Mouse (Mus musculus) bone marrow, adult 2 months (tissue): ENCODE results near the gene 9130230L23Rik.

Source experiments
- CTCF ChIP-seq: fragments of 200-500 bp; IDR thresholded peaks from 2 replicates; pipeline ENCODE4 v1.5.1; 2011; ENCODE audit warnings: low read length, control low read depth; ENCODE audit not compliant: control insufficient read depth, insufficient read depth
- POLR2A ChIP-seq: fragments of 200-500 bp; IDR thresholded peaks from 2 replicates; pipeline ENCODE4 v1.6.1; 2011; ENCODE audit warnings: low read depth, mild to moderate bottlenecking, control low read depth, low read length, borderline replicate concordance; ENCODE audit not compliant: control insufficient read depth

DNA sequence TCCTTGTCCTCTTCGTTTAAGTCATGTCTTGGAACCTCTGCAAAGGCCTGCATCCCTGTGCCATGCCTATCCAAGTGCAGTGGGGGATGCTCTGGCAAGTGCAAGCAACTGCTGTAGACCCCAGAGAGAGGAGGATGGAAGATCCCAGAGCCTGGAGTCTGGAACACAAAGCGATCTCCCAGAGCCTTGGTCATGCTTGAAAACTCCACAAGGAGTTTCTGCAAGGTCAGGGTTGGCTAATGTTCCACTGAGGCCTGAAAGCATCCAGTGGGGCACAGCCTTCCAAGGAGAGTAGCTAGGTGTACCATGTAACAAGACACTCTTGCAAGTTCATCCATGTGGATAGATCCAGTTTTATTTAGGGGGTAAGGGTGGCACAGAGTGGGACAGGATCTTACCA lies 10.4 kb upstream of the 9130230L23Rik start:
- TF ChIP-seq POLR2A (no peak), CTCF (no peak)
